Mouse (Mus musculus): ENCODE measurements around the gene Dnmt3a. TPM values are rescaled to one million over a fixed set of nuclear protein-coding genes. Genes with fewer than 3 reads are reported as not detected.
A peak's percentile ranks its signal among the peaks of the same experiment; 100 is the strongest.

Dnmt3a gene
- polyA plus RNA-seq, 1 experiment from 2014 or later, result 48.7 TPM

GRCm38 (mm10) chr12:3890753-3891751 lies 85.2 kb downstream of the Dnmt3a start:
- Histone ChIP-seq H3K27me3 (ENCODE audit: control insufficient read depth, insufficient read depth, low read length) (no peaks in the 10 kb centered on the region), H3K9me3 (ENCODE audit: control insufficient read depth, low read length) (no peaks in the 10 kb centered on the region), H3K36me3 (ENCODE audit: control insufficient read depth, insufficient read depth, low read length) (peaks cover 28% of the 10 kb centered on the region), H3K4me2 (ENCODE audit: low read length) (peak overlapping the region; percentile 85), H3K9ac (ENCODE audit: low read length) (peak overlapping the region; percentile 81), H3K4me3 (ENCODE audit: control insufficient read depth in 1 of 2, insufficient read depth in 1 of 2, low read depth in 1 of 2, low read length in 2 of 2) (peak overlapping the region; percentile 49 to 61), H3K27ac (replicated peaks in 1 of 2; ENCODE audit: control insufficient read depth in 1 of 2, insufficient read depth in 1 of 2, low read depth in 2 of 2, low read length in 2 of 2) (peak overlapping the region; percentile 78 to 85), H3K4me1 (ENCODE audit: control insufficient read depth in 2 of 2, insufficient read depth in 2 of 2, low read length in 2 of 2) (peaks cover 53 to 79% of the 10 kb centered on the region in 2 experiments)
- ATAC-seq (ENCODE audit: insufficient number of reproducible peaks, insufficient read depth, low FRiP score, low read depth), result peak; percentile 61
- 5% methylated on average over 40 of the region's 45 CpGs for WGBS

DNA sequence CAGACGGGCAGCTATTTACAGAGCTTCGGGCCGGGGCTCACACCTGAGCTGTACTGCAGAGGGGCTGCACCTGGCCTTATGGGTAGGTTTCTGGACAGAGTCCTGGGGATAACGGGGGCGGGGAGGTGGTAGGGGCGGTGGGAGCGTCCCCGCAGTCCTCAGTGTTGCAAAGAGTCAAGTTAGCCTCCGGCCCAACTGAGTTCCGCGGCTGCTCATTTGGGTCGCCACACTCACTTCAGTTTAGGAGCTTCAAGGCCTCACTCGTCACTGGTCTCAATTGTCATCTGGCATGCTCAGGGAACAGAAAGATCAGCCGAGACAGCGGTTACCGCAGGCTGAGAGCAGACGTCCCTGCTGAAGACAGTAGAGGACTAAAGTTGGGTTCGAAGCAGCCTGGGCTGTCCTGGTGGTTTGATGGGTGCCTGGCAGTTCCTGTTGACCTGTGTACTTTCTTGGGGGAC lies 86.0 kb downstream of the Dnmt3a start:
- Histone ChIP-seq H3K9me3 (ENCODE audit: control insufficient read depth, low read length) (no peaks in the 10 kb centered on the region), H3K27me3 (ENCODE audit: control insufficient read depth, insufficient read depth, low read length) (no peaks in the 10 kb centered on the region), H3K4me3 (ENCODE audit: control insufficient read depth in 1 of 2, insufficient read depth in 1 of 2, low read depth in 1 of 2, low read length in 2 of 2) (peak overlapping the region; percentile 43 to 49), H3K4me2 (ENCODE audit: low read length) (peak overlapping the region; percentile 85), H3K9ac (ENCODE audit: low read length) (peak overlapping the region; percentile 81), H3K27ac (replicated peaks in 1 of 2; ENCODE audit: control insufficient read depth in 1 of 2, insufficient read depth in 1 of 2, low read depth in 2 of 2, low read length in 2 of 2) (peak overlapping the region; percentile 60 to 85), H3K4me1 (ENCODE audit: control insufficient read depth in 2 of 2, insufficient read depth in 2 of 2, low read length in 2 of 2) (peaks cover 49 to 71% of the 10 kb centered on the region in 2 experiments), H3K36me3 (ENCODE audit: control insufficient read depth, insufficient read depth, low read length) (peaks cover 31% of the 10 kb centered on the region)
- ATAC-seq (ENCODE audit: insufficient number of reproducible peaks, insufficient read depth, low FRiP score, low read depth), result peak; percentile 14
- WGBS, result 1% methylated on average over 17 of the region's 18 CpGs

DNA sequence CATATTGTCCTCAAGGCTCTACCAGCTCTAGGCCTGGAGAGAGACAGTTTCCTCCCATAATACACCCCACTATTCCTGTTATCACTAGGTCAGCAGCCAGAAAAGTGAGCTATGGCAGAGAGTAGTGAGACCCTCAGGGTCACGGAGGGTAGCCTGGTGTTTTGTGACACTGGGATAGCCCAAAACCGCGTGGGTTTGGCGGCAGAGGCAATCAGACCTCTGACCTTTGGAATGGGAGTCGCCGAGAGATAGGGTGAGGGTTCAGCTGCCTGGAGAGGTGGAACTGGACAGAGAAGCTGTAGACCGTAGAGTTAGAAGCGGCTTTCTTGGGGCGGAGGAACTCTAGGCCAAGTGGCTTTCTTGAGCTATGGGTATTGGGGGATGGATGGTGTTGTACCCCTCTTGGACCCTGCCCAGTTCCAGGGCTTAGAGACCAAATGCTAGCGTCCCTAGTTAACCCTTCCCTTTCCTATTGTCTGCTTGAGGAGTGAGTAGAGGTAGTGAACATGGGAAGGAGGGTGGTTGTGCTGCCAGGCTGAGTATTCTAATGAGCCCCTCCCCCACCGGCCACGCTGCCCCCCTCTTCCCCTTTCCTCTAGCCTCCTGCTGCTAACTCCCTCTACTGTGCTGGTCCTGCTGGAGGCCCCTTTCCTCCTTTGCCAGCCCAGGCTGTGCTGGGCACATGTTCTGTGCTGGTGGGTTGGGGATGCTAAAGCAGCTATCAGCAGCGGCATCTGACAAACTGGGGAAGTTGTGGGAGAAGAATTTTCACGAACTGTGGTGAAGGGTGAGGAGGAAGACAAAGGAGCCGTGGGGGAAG lies 86.6 kb downstream of the Dnmt3a start:
- H3K27me3 ChIP-seq (ENCODE audit: control insufficient read depth, insufficient read depth, low read length), result no peaks in the 10 kb centered on the region
- peak overlapping the region; percentile 85 for H3K4me2 ChIP-seq (ENCODE audit: low read length)
- peaks cover 43 to 65% of the 10 kb centered on the region in 2 experiments for H3K4me1 ChIP-seq (ENCODE audit: control insufficient read depth in 2 of 2, insufficient read depth in 2 of 2, low read length in 2 of 2)
- H3K4me3 ChIP-seq (ENCODE audit: control insufficient read depth in 1 of 2, insufficient read depth in 1 of 2, low read depth in 1 of 2, low read length in 2 of 2), result peak overlapping the region; percentile 43 to 49
- H3K27ac ChIP-seq (replicated peaks in 1 of 2; ENCODE audit: control insufficient read depth in 1 of 2, insufficient read depth in 1 of 2, low read depth in 2 of 2, low read length in 2 of 2), result peak overlapping the region; percentile 60 to 85
- no peaks in the 10 kb centered on the region for H3K9me3 ChIP-seq (ENCODE audit: control insufficient read depth, low read length)
- peaks cover 38% of the 10 kb centered on the region for H3K36me3 ChIP-seq (ENCODE audit: control insufficient read depth, insufficient read depth, low read length)
- peak overlapping the region; percentile 81 for H3K9ac ChIP-seq (ENCODE audit: low read length)
- 12% methylated on average over 15 of the region's 15 CpGs for WGBS
- no peak for ATAC-seq (ENCODE audit: insufficient number of reproducible peaks, insufficient read depth, low FRiP score, low read depth)

- Histone ChIP-seq H3K27me3 (ENCODE audit: control insufficient read depth, insufficient read depth, low read length) (no peaks in the 10 kb centered on the region), H3K4me2 (ENCODE audit: low read length) (peak overlapping the region; percentile 85), H3K27ac (replicated peaks in 1 of 2; ENCODE audit: control insufficient read depth in 1 of 2, insufficient read depth in 1 of 2, low read depth in 2 of 2, low read length in 2 of 2) (peak overlapping the region; percentile 14 to 85; a peak in 1 of 4 replicates), H3K9ac (ENCODE audit: low read length) (peak overlapping the region; percentile 81), H3K9me3 (ENCODE audit: control insufficient read depth, low read length) (no peaks in the 10 kb centered on the region), H3K4me1 (ENCODE audit: control insufficient read depth in 2 of 2, insufficient read depth in 2 of 2, low read length in 2 of 2) (peaks cover 36 to 56% of the 10 kb centered on the region in 2 experiments), H3K36me3 (ENCODE audit: control insufficient read depth, insufficient read depth, low read length) (peaks cover 46% of the 10 kb centered on the region), H3K4me3 (ENCODE audit: control insufficient read depth in 1 of 2, insufficient read depth in 1 of 2, low read depth in 1 of 2, low read length in 2 of 2) (peak overlapping the region in 1 of 2 experiments; percentile 43; a peak in 1 of 4 replicates)
- 55% methylated on average over 6 of the region's 6 CpGs for WGBS
- ATAC-seq (ENCODE audit: insufficient number of reproducible peaks, insufficient read depth, low FRiP score, low read depth), result no peak
These were observed 87.5 kb downstream of the Dnmt3a start for GRCm38 (mm10) chr12:3893335-3893734.

DNA sequence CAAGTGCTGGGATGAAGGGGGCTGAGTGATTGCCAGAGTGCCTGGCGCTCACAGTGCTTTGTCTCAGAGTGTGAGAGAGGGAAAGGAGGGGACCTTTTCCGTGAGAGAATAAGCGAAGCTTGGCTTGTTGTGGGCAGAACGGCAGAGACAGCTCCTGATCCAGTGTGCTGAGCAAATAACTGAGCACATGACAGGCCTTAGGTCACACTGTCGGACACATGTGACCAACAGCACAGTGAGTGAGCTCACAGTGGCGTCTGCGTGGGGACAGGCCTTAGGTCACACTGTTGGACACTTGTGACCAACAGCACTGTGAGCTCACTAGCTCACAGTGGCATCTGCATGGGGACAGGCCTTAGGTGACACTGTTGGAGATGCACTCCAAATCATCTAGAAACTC lies 88.7 kb downstream of the Dnmt3a start:
- H3K36me3 ChIP-seq (ENCODE audit: control insufficient read depth, insufficient read depth, low read length), result peaks cover 53% of the 10 kb centered on the region
- H3K4me2 ChIP-seq (ENCODE audit: low read length), result no peak overlapping the region
- H3K27me3 ChIP-seq (ENCODE audit: control insufficient read depth, insufficient read depth, low read length), result no peaks in the 10 kb centered on the region
- 65% methylated on average over 7 of the region's 7 CpGs for WGBS
- H3K27ac ChIP-seq (replicated peaks in 1 of 2; ENCODE audit: control insufficient read depth in 1 of 2, insufficient read depth in 1 of 2, low read depth in 2 of 2, low read length in 2 of 2), result no peak overlapping the region
- H3K4me1 ChIP-seq (ENCODE audit: control insufficient read depth in 2 of 2, insufficient read depth in 2 of 2, low read length in 2 of 2), result peaks cover 25 to 44% of the 10 kb centered on the region in 2 experiments
- no peak for ATAC-seq (ENCODE audit: insufficient number of reproducible peaks, insufficient read depth, low FRiP score, low read depth)
- H3K9ac ChIP-seq (ENCODE audit: low read length), result no peak overlapping the region
- H3K9me3 ChIP-seq (ENCODE audit: control insufficient read depth, low read length), result no peaks in the 10 kb centered on the region
- H3K4me3 ChIP-seq (ENCODE audit: control insufficient read depth in 1 of 2, insufficient read depth in 1 of 2, low read depth in 1 of 2, low read length in 2 of 2), result no peak overlapping the region

- H3K27ac ChIP-seq (replicated peaks in 1 of 2; ENCODE audit: control insufficient read depth in 1 of 2, insufficient read depth in 1 of 2, low read depth in 2 of 2, low read length in 2 of 2), result no peak overlapping the region
- H3K27me3 ChIP-seq (ENCODE audit: control insufficient read depth, insufficient read depth, low read length), result no peaks in the 10 kb centered on the region
- no peak for ATAC-seq (ENCODE audit: insufficient number of reproducible peaks, insufficient read depth, low FRiP score, low read depth)
- peaks cover 74% of the 10 kb centered on the region for H3K36me3 ChIP-seq (ENCODE audit: control insufficient read depth, insufficient read depth, low read length)
- H3K4me3 ChIP-seq (ENCODE audit: control insufficient read depth in 1 of 2, insufficient read depth in 1 of 2, low read depth in 1 of 2, low read length in 2 of 2), result no peak overlapping the region
- H3K9me3 ChIP-seq (ENCODE audit: control insufficient read depth, low read length), result no peaks in the 10 kb centered on the region
- 93% methylated on average over 9 of the region's 9 CpGs for WGBS
- H3K9ac ChIP-seq (ENCODE audit: low read length), result no peak overlapping the region
- peaks cover 15 to 21% of the 10 kb centered on the region in 2 experiments for H3K4me1 ChIP-seq (ENCODE audit: control insufficient read depth in 2 of 2, insufficient read depth in 2 of 2, low read length in 2 of 2)
- no peak overlapping the region for H3K4me2 ChIP-seq (ENCODE audit: low read length)
These were observed 91.3 kb downstream of the Dnmt3a start for GRCm38 (mm10) chr12:3897057-3897545.

GRCm38 (mm10) chr12:3898811-3899210 lies 93.0 kb downstream of the Dnmt3a start:
- no peaks in the 10 kb centered on the region for H3K9me3 ChIP-seq (ENCODE audit: control insufficient read depth, low read length)
- peaks cover 0 to 4% of the 10 kb centered on the region in 2 experiments; a peak in 2 of 4 replicates for H3K4me1 ChIP-seq (ENCODE audit: control insufficient read depth in 2 of 2, insufficient read depth in 2 of 2, low read length in 2 of 2)
- no peak overlapping the region for H3K9ac ChIP-seq (ENCODE audit: low read length)
- no peak for ATAC-seq (ENCODE audit: insufficient number of reproducible peaks, insufficient read depth, low FRiP score, low read depth)
- H3K4me3 ChIP-seq (ENCODE audit: control insufficient read depth in 1 of 2, insufficient read depth in 1 of 2, low read depth in 1 of 2, low read length in 2 of 2), result no peak overlapping the region
- peaks cover 91% of the 10 kb centered on the region for H3K36me3 ChIP-seq (ENCODE audit: control insufficient read depth, insufficient read depth, low read length)
- no peaks in the 10 kb centered on the region for H3K27me3 ChIP-seq (ENCODE audit: control insufficient read depth, insufficient read depth, low read length)
- WGBS, result 83% methylated on average over 2 of the region's 2 CpGs
- no peak overlapping the region for H3K27ac ChIP-seq (replicated peaks in 1 of 2; ENCODE audit: control insufficient read depth in 1 of 2, insufficient read depth in 1 of 2, low read depth in 2 of 2, low read length in 2 of 2)
- H3K4me2 ChIP-seq (ENCODE audit: low read length), result no peak overlapping the region

All from heart, embryonic 14.5 days (tissue).